Mouse (Mus musculus) urinary bladder, postnatal 0 days (tissue): ENCODE results near the gene Qdpr. TPM values are rescaled to one million over a fixed set of nuclear protein-coding genes. Genes with fewer than 3 reads are reported as not detected.

Source experiments
- polyA plus RNA-seq: library from polyadenylated mRNA; unstranded; fragments of >200 nt; fragmentation: Nextera tagmentation; extraction: Ambion mirVana; gene quantifications from 2 replicates; pipeline ENCODE4 v1.2.1, GENCODE M21; 2015

The Qdpr gene
- polyA plus RNA-seq = 57.6 and 59.1 TPM in 2 replicates

GRCm38 (mm10) chr5:45449831-45450716 is at the start of gene Qdpr:
Qdpr (minus strand) TSS chr5:45450236.

GRCm38 (mm10) chr5:45493191-45494092 is 43.4 kb upstream of the Qdpr start, which contains the start of gene Lap3:
Lap3 (plus strand) TSS chr5:45493374.

GRCm38 (mm10) chr5:45453451-45453850 is 3.4 kb upstream of the Qdpr start, which contains the start of gene Clrn2:
Clrn2 (plus strand) TSS chr5:45453751.

Other genes with a start within 250 kb of the Qdpr start
- gene Clrn2, start 3.5 kb upstream of the Qdpr start, polyA plus RNA-seq = not detected in 2 replicates
- gene Lap3, start 43.1 kb upstream of the Qdpr start, polyA plus RNA-seq = 53.8 and 60.7 TPM in 2 replicates
- gene Med28, start 70.0 kb upstream of the Qdpr start, polyA plus RNA-seq = 163 and 168 TPM in 2 replicates
- gene Fam184b, start 189.4 kb upstream of the Qdpr start, polyA plus RNA-seq = 0.10 and 0.11 TPM in 2 replicates
- gene Ncapg, start 219.7 kb upstream of the Qdpr start, polyA plus RNA-seq = 6.2 and 9.9 TPM in 2 replicates